Mouse (Mus musculus) CH12.LX (cell line): ENCODE measurements around the gene Tet1.

Experiments
- EP300 ChIP-seq: IDR thresholded peaks from 2 replicates; pipeline ENCODE4 v1.6.1; 2011; ENCODE audit warnings: low read length, improper control_type of control experiment
- POLR2A ChIP-seq: IDR thresholded peaks from 2 replicates; pipeline ENCODE4 v1.6.1; 2011; ENCODE audit warnings: low read depth, mild to moderate bottlenecking, improper control_type of control experiment, low read length

DNA sequence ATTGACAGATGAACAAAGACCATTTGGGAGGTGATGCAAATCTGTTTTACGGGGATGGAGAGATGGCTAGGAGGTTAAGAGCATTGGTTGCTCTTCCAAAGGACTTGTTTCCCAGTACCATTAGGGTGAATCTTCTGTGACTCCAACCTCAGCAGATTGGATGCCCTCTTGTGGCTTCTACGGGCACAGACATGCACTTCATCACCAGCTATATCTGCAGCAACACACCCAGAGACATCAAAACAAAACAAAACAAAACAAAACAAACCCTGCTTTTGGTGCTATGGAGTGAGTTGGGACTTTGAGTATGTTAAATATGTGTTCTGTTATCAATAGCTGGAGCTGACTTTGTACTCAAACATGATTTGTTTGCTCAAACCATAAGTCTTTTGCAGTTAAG lies 104.7 kb downstream of the Tet1 start:
- TF ChIP-seq EP300 (no peak), POLR2A (no peak)
